Mouse (Mus musculus) stomach, embryonic 15.5 days (tissue): ENCODE results near the gene Gpbar1. TPM values are rescaled to one million over a fixed set of nuclear protein-coding genes. Genes with fewer than 3 reads are reported as not detected.
A peak's percentile ranks its signal among the peaks of the same experiment; 100 is the strongest.

Experiments
- ATAC-seq: fragments of 200-750 bp; cut with Nextera tagmentation; 2 replicates; pipeline ENCODE4 v1.8.0; 2017; ENCODE audit warnings: low read depth, moderate number of reproducible peaks, moderate TSS enrichment; ENCODE audit not compliant: insufficient read depth, low FRiP score
- H3K27ac ChIP-seq: fragments of 300-500 bp; sonication (generic); 2 replicates; pipeline ENCODE4 v1.5.1; 2015; ENCODE audit warnings: mild to moderate bottlenecking, inconsistent platforms
- H3K27me3 ChIP-seq: fragments of 300-500 bp; sonication (generic); replicated peaks from 2 replicates; pipeline ENCODE4 v1.6.1; 2015; ENCODE audit warnings: inconsistent platforms
- H3K36me3 ChIP-seq: fragments of 300-500 bp; sonication (generic); 2 replicates; pipeline ENCODE4 v1.6.1; 2015; ENCODE audit warnings: inconsistent platforms
- H3K4me1 ChIP-seq: fragments of 300-500 bp; sonication (generic); 2 replicates; pipeline ENCODE4 v1.6.1; 2015; ENCODE audit warnings: inconsistent platforms
- H3K4me2 ChIP-seq: fragments of 300-500 bp; sonication (generic); 2 replicates; pipeline ENCODE4 v1.6.1; 2015; ENCODE audit warnings: mild to moderate bottlenecking, inconsistent platforms
- H3K4me3 ChIP-seq: fragments of 300-500 bp; sonication (generic); replicated peaks from 2 replicates; pipeline ENCODE4 v1.5.1; 2015; ENCODE audit warnings: inconsistent platforms
- H3K9ac ChIP-seq: fragments of 300-500 bp; sonication (generic); 2 replicates; pipeline ENCODE4 v1.6.1; 2015; ENCODE audit warnings: inconsistent platforms
- H3K9me3 ChIP-seq: fragments of 300-500 bp; sonication (generic); 2 replicates; pipeline ENCODE4 v1.6.1; 2016; ENCODE audit warnings: inconsistent platforms
- WGBS: fragments of 180-500 bp; shearing (Covaris S2); methylation state at CpG from one replicate; pipeline ENCODE4 v1.1.7; 2015; 5-methylcytosine and 5-hydroxymethylcytosine counted together
- polyA plus RNA-seq: library from polyadenylated mRNA; unstranded; fragments of >200 nt; fragmentation: Nextera tagmentation; extraction: Ambion mirVana; gene quantifications from 2 replicates; pipeline ENCODE4 v1.2.1, GENCODE M21; 2015

Gene Gpbar1
- polyA plus RNA-seq, 1 experiment from 2014 or later: 1.1 TPM

- WGBS: 32% methylated on average over 1 of the region's 1 CpGs
- Histone ChIP-seq H3K4me3 (no peak overlapping the region), H3K9me3 (no peaks in the 10 kb centered on the region), H3K4me1 (peaks cover 9% of the 10 kb centered on the region; the same call in 1 of the 2 replicates), H3K27me3 (no peaks in the 10 kb centered on the region), H3K4me2 (no peak overlapping the region), H3K27ac (peak overlapping the region; percentile 90), H3K9ac (no peak overlapping the region), H3K36me3 (peaks cover 27% of the 10 kb centered on the region)
- ATAC-seq: peak; percentile 68; the same call in 1 of the 2 replicates
Observed at GRCm38 (mm10) chr1:74248799-74249198, 29.6 kb upstream of the Gpbar1 start.

- 59% methylated on average over 5 of the region's 5 CpGs for WGBS
Observed at GRCm38 (mm10) chr1:74249331-74249980, 28.9 kb upstream of the Gpbar1 start.

GRCm38 (mm10) chr1:74250096-74250495 lies 28.3 kb upstream of the Gpbar1 start:
- Histone ChIP-seq H3K36me3 (peaks cover 32% of the 10 kb centered on the region), H3K27me3 (no peaks in the 10 kb centered on the region), H3K27ac (peak overlapping the region; percentile 90; the same call in 1 of the 2 replicates), H3K9me3 (no peaks in the 10 kb centered on the region), H3K9ac (no peak overlapping the region), H3K4me3 (no peak overlapping the region), H3K4me2 (no peak overlapping the region; the same call in 1 of the 2 replicates), H3K4me1 (peaks cover 9% of the 10 kb centered on the region; the same call in 1 of the 2 replicates)
- WGBS: 81% methylated on average over 4 of the region's 4 CpGs
- no peak for ATAC-seq

More at GRCm38 (mm10) chr1:74249331-74249980, 28.9 kb upstream of the Gpbar1 start:
- peaks cover 29% of the 10 kb centered on the region for H3K36me3 ChIP-seq
- peak; percentile 83 for ATAC-seq
- no peak overlapping the region; the same call in 1 of the 2 replicates for H3K4me2 ChIP-seq
- no peaks in the 10 kb centered on the region for H3K27me3 ChIP-seq
- no peak overlapping the region for H3K9ac ChIP-seq
- H3K4me1 ChIP-seq: peaks cover 9% of the 10 kb centered on the region; the same call in 1 of the 2 replicates
- peak overlapping the region; percentile 90 for H3K27ac ChIP-seq
- no peak overlapping the region for H3K4me3 ChIP-seq
- no peaks in the 10 kb centered on the region for H3K9me3 ChIP-seq

- no peak overlapping the region for H3K27ac ChIP-seq
- no peak overlapping the region for H3K4me2 ChIP-seq
- no peaks in the 10 kb centered on the region for H3K4me1 ChIP-seq
- no peaks in the 10 kb centered on the region for H3K27me3 ChIP-seq
- peaks cover 62% of the 10 kb centered on the region for H3K36me3 ChIP-seq
- WGBS: 92% methylated on average over 8 of the region's 8 CpGs
- H3K9ac ChIP-seq: no peak overlapping the region
- no peaks in the 10 kb centered on the region for H3K9me3 ChIP-seq
- ATAC-seq: no peak
- H3K4me3 ChIP-seq: no peak overlapping the region
Observed at GRCm38 (mm10) chr1:74255704-74256345, 22.5 kb upstream of the Gpbar1 start.

GRCm38 (mm10) chr1:74256782-74257181 lies 21.6 kb upstream of the Gpbar1 start:
- Histone ChIP-seq H3K9ac (no peak overlapping the region), H3K4me2 (no peak overlapping the region), H3K4me3 (no peak overlapping the region), H3K9me3 (no peaks in the 10 kb centered on the region), H3K27ac (no peak overlapping the region), H3K27me3 (no peaks in the 10 kb centered on the region), H3K4me1 (no peaks in the 10 kb centered on the region), H3K36me3 (peaks cover 55% of the 10 kb centered on the region)
- no peak for ATAC-seq
- 84% methylated on average over 4 of the region's 4 CpGs for WGBS

GRCm38 (mm10) chr1:74262510-74262909 lies 15.8 kb upstream of the Gpbar1 start:
- no peaks in the 10 kb centered on the region for H3K27me3 ChIP-seq
- H3K4me3 ChIP-seq: no peak overlapping the region
- H3K9me3 ChIP-seq: no peaks in the 10 kb centered on the region
- H3K27ac ChIP-seq: no peak overlapping the region
- no peak overlapping the region for H3K9ac ChIP-seq
- no peak overlapping the region for H3K4me2 ChIP-seq
- 91% methylated on average over 6 of the region's 6 CpGs for WGBS
- H3K4me1 ChIP-seq: no peaks in the 10 kb centered on the region
- H3K36me3 ChIP-seq: peaks cover 78% of the 10 kb centered on the region
- no peak for ATAC-seq

- Histone ChIP-seq H3K9ac (no peak overlapping the region), H3K4me1 (no peaks in the 10 kb centered on the region), H3K27me3 (no peaks in the 10 kb centered on the region), H3K9me3 (no peaks in the 10 kb centered on the region), H3K4me3 (no peak overlapping the region), H3K36me3 (peaks cover 49% of the 10 kb centered on the region), H3K27ac (no peak overlapping the region), H3K4me2 (no peak overlapping the region)
- no peak for ATAC-seq
- WGBS: 79% methylated on average over 8 of the region's 8 CpGs
Observed at GRCm38 (mm10) chr1:74268750-74269149, 9.6 kb upstream of the Gpbar1 start.

- ATAC-seq: no peak
- Histone ChIP-seq H3K36me3 (peaks cover 21% of the 10 kb centered on the region), H3K4me1 (peaks cover 18% of the 10 kb centered on the region; the same call in 1 of the 2 replicates), H3K9me3 (no peaks in the 10 kb centered on the region), H3K27me3 (no peaks in the 10 kb centered on the region), H3K4me3 (no peak overlapping the region), H3K4me2 (no peak overlapping the region), H3K9ac (no peak overlapping the region), H3K27ac (peak overlapping the region; percentile 12; the same call in 1 of the 2 replicates)
- WGBS: 47% methylated on average over 4 of the region's 4 CpGs
Observed at GRCm38 (mm10) chr1:74271659-74272058, 6.7 kb upstream of the Gpbar1 start.

- Histone ChIP-seq H3K27ac (peak overlapping the region; percentile 77), H3K27me3 (no peaks in the 10 kb centered on the region), H3K4me1 (peaks cover 21% of the 10 kb centered on the region; the same call in 1 of the 2 replicates), H3K4me2 (no peak overlapping the region), H3K4me3 (no peak overlapping the region), H3K36me3 (peaks cover 15% of the 10 kb centered on the region; the same call in 1 of the 2 replicates), H3K9ac (no peak overlapping the region), H3K9me3 (no peaks in the 10 kb centered on the region)
- peak; percentile 62 for ATAC-seq
- WGBS: 20% methylated on average over 9 of the region's 9 CpGs
Observed at GRCm38 (mm10) chr1:74275015-74275414, 3.3 kb upstream of the Gpbar1 start.

GRCm38 (mm10) chr1:74277041-74277440 lies 1.3 kb upstream of the Gpbar1 start:
- H3K9me3 ChIP-seq: no peaks in the 10 kb centered on the region
- 57% methylated on average over 6 of the region's 6 CpGs for WGBS
- peak overlapping the region; percentile 16; the same call in 1 of the 2 replicates for H3K4me2 ChIP-seq
- no peak for ATAC-seq
- peaks cover 32% of the 10 kb centered on the region; the same call in 1 of the 2 replicates for H3K4me1 ChIP-seq
- H3K27me3 ChIP-seq: no peaks in the 10 kb centered on the region
- H3K27ac ChIP-seq: no peak overlapping the region
- no peak overlapping the region for H3K9ac ChIP-seq
- peaks cover 35% of the 10 kb centered on the region for H3K36me3 ChIP-seq
- H3K4me3 ChIP-seq: no peak overlapping the region

- no peaks in the 10 kb centered on the region for H3K9me3 ChIP-seq
- H3K4me2 ChIP-seq: no peak overlapping the region
- no peaks in the 10 kb centered on the region for H3K27me3 ChIP-seq
- H3K4me1 ChIP-seq: peaks cover 40% of the 10 kb centered on the region
- H3K9ac ChIP-seq: no peak overlapping the region
- ATAC-seq: no peak
- 58% methylated on average over 8 of the region's 8 CpGs for WGBS
- H3K4me3 ChIP-seq: no peak overlapping the region
- H3K27ac ChIP-seq: no peak overlapping the region
- peaks cover 44% of the 10 kb centered on the region for H3K36me3 ChIP-seq
Observed at GRCm38 (mm10) chr1:74277883-74278537, 340 bp upstream of the Gpbar1 start.

GRCm38 (mm10) chr1:74278988-74279387 lies 638 bp downstream of the Gpbar1 start:
- no peak for ATAC-seq
- Histone ChIP-seq H3K4me2 (no peak overlapping the region), H3K36me3 (peaks cover 47% of the 10 kb centered on the region), H3K9me3 (no peaks in the 10 kb centered on the region), H3K9ac (no peak overlapping the region), H3K27me3 (no peaks in the 10 kb centered on the region), H3K27ac (no peak overlapping the region), H3K4me1 (peaks cover 46% of the 10 kb centered on the region), H3K4me3 (no peak overlapping the region)
- WGBS: 83% methylated on average over 11 of the region's 11 CpGs
